14 mouse cellular contexts compared by ENCODE assay signal in the genomic region with DNA sequence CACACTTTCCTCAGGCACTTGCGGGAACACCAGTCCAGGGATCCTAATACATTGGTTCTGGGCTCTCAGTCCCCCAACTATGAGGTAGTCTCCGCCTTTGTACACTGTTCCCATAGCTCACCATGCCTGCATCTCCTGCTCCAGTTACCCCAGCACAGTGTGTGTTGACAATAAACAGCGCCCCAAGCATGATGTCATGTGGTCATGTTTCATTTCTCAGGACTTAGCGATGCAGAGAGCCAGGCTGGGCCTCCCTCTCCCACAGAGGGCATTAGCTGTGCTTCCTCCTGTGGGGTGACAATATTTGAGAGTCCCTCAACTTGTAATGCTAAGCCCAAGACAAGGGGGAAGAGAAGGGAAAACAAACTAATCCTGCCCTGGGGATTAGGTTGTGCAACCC. TPM values are rescaled to one million over a fixed set of nuclear protein-coding genes. Genes with fewer than 3 reads are reported as not detected.
A peak's percentile ranks its signal among the peaks of the same experiment; 100 is the strongest.
DNase-seq lines count a peak whose midpoint lies in the region; ATAC-seq and TF ChIP-seq lines count a peak whose summit lies in the region.
"Had no signal": no experiment of that assay in that cellular context is flagged by ENCODE, and none has a peak within 500 bp of the region (broad histone marks: within the 10 kb centered on the region; RNA-seq: fewer than 3 reads in every experiment).

No protein-coding gene starts in this region.

- peaks cover 39% of the 10 kb centered on the region for H3K4me1 ChIP-seq in forebrain, embryonic 10.5 days
- H3K4me1 ChIP-seq in forebrain, embryonic 16.5 days (replicated peaks; ENCODE audit: control insufficient read depth, insufficient read depth, low read length), result no peaks in the 10 kb centered on the region
- peaks cover 10% of the 10 kb centered on the region for H3K4me1 ChIP-seq in kidney, postnatal 0 days (replicated peaks; ENCODE audit: insufficient read depth, low read length)
- peaks cover 3% of the 10 kb centered on the region; the same call in 1 of the 2 replicates for H3K4me1 ChIP-seq in embryonic facial prominence, embryonic 15.5 days
- peaks cover 41% of the 10 kb centered on the region for H3K4me1 ChIP-seq in limb, embryonic 13.5 days
- H3K4me1 ChIP-seq: liver, embryonic 15.5 days had no signal

- H3K9ac ChIP-seq in forebrain, embryonic 16.5 days (replicated peaks; ENCODE audit: low read depth, low read length), result no peak overlapping the region
- no peak overlapping the region for H3K9ac ChIP-seq in kidney, postnatal 0 days (ENCODE audit: low read depth, low read length)
- H3K9ac ChIP-seq in embryonic facial prominence, embryonic 15.5 days, result no peak overlapping the region
- no peak overlapping the region for H3K9ac ChIP-seq in limb, embryonic 13.5 days
- H3K9ac ChIP-seq: liver, embryonic 15.5 days; stomach, embryonic 15.5 days had no signal

- H3K4me3 ChIP-seq in forebrain, embryonic 10.5 days, result no peak overlapping the region
- no peak overlapping the region for H3K4me3 ChIP-seq in forebrain, embryonic 16.5 days (replicated peaks; ENCODE audit: low read length)
- H3K4me3 ChIP-seq in kidney, postnatal 0 days (replicated peaks; ENCODE audit: low read depth, low read length), result no peak overlapping the region
- H3K4me3 ChIP-seq in embryonic facial prominence, embryonic 15.5 days (replicated peaks), result no peak overlapping the region
- no peak overlapping the region for H3K4me3 ChIP-seq in limb, embryonic 13.5 days
- H3K4me3 ChIP-seq: liver, embryonic 15.5 days; stomach, embryonic 15.5 days had no signal

- H3K27ac ChIP-seq in forebrain, embryonic 10.5 days, result peak overlapping the region; percentile 51; the same call in 1 of the 2 replicates
- H3K27ac ChIP-seq in forebrain, embryonic 16.5 days (ENCODE audit: low read length), result no peak overlapping the region
- peak overlapping the region; percentile 77 for H3K27ac ChIP-seq in kidney, postnatal 0 days
- H3K27ac ChIP-seq in embryonic facial prominence, embryonic 15.5 days (replicated peaks), result no peak overlapping the region; the same call in 1 of the 2 replicates
- H3K27ac ChIP-seq in limb, embryonic 13.5 days, result peak overlapping the region; percentile 33; the same call in 1 of the 2 replicates
- H3K27ac ChIP-seq: liver, embryonic 15.5 days; stomach, embryonic 15.5 days had no signal

- no peak for DNase-seq in forebrain, embryonic 10.5 days (ENCODE audit: extremely low spot score, low spot score)
- no peak for DNase-seq in kidney, postnatal 0 days (ENCODE audit: low spot score)
- no peak for DNase-seq in kidney, adult 18-20 months
- DNase-seq in frontal cortex, postnatal 25 days (ENCODE audit: low spot score in 2 of 2), result no peak
- DNase-seq in frontal cortex, adult 2 months (ENCODE audit: extremely low spot score in 1 of 2, low spot score in 1 of 2), result no peak
- DNase-seq: cerebellum, postnatal 14 days; lung, postnatal 4 days; right cerebral cortex, postnatal 14 days; thymus, postnatal 25 days had no signal

- TF ChIP-seq CTCF in kidney, postnatal 0 days (IDR thresholded peaks at IDR 0.05; ENCODE audit: low read depth), result no peak

- ATAC-seq in forebrain, embryonic 16.5 days, result no peak
- peak; percentile 34; the same call in 1 of the 2 replicates for ATAC-seq in kidney, postnatal 0 days (replicated peaks; ENCODE audit: low FRiP score, low read depth)
- ATAC-seq in embryonic facial prominence, embryonic 15.5 days (ENCODE audit: insufficient number of reproducible peaks, low FRiP score, low TSS enrichment, low read depth), result peak; percentile 53
- no peak for ATAC-seq in limb, embryonic 13.5 days (ENCODE audit: low FRiP score, low read depth)

- H3K36me3 ChIP-seq in forebrain, embryonic 10.5 days (replicated peaks), result no peaks in the 10 kb centered on the region
- no peaks in the 10 kb centered on the region for H3K36me3 ChIP-seq in forebrain, embryonic 16.5 days (ENCODE audit: control insufficient read depth, insufficient read depth)
- no peaks in the 10 kb centered on the region for H3K36me3 ChIP-seq in kidney, postnatal 0 days (ENCODE audit: insufficient read depth, low read length)
- H3K36me3 ChIP-seq in embryonic facial prominence, embryonic 15.5 days, result no peaks in the 10 kb centered on the region
- H3K36me3 ChIP-seq in limb, embryonic 13.5 days, result no peaks in the 10 kb centered on the region
- H3K36me3 ChIP-seq: liver, embryonic 15.5 days; stomach, embryonic 15.5 days had no signal

- WGBS in forebrain, embryonic 10.5 days, result 80% methylated on average over 4 of the region's 4 CpGs
- WGBS in forebrain, embryonic 16.5 days, result 67% methylated on average over 4 of the region's 4 CpGs
- 66% methylated on average over 4 of the region's 4 CpGs for WGBS in kidney, postnatal 0 days
- 70% methylated on average over 4 of the region's 4 CpGs for WGBS in embryonic facial prominence, embryonic 15.5 days
- WGBS in limb, embryonic 13.5 days, result 61% methylated on average over 4 of the region's 4 CpGs

- H3K4me2 ChIP-seq in forebrain, embryonic 16.5 days (ENCODE audit: low read length), result no peak overlapping the region
- no peak overlapping the region for H3K4me2 ChIP-seq in kidney, postnatal 0 days (ENCODE audit: low read length)
- no peak overlapping the region for H3K4me2 ChIP-seq in embryonic facial prominence, embryonic 15.5 days (replicated peaks)
- H3K4me2 ChIP-seq in limb, embryonic 13.5 days (replicated peaks), result no peak overlapping the region
- H3K4me2 ChIP-seq: liver, embryonic 15.5 days; stomach, embryonic 15.5 days had no signal

- H3K27me3 ChIP-seq in forebrain, embryonic 10.5 days (ENCODE audit: poor library complexity, severe bottlenecking), result no peaks in the 10 kb centered on the region
- H3K27me3 ChIP-seq in forebrain, embryonic 16.5 days (replicated peaks; ENCODE audit: control insufficient read depth, insufficient read depth, low read length), result no peaks in the 10 kb centered on the region
- no peaks in the 10 kb centered on the region for H3K27me3 ChIP-seq in kidney, postnatal 0 days (ENCODE audit: insufficient read depth, low read length)
- no peaks in the 10 kb centered on the region for H3K27me3 ChIP-seq in embryonic facial prominence, embryonic 15.5 days
- H3K27me3 ChIP-seq in limb, embryonic 13.5 days, result no peaks in the 10 kb centered on the region
- H3K27me3 ChIP-seq: liver, embryonic 15.5 days; stomach, embryonic 15.5 days had no signal

- H3K9me3 ChIP-seq in forebrain, embryonic 10.5 days, result no peaks in the 10 kb centered on the region
- no peaks in the 10 kb centered on the region for H3K9me3 ChIP-seq in forebrain, embryonic 16.5 days (ENCODE audit: control insufficient read depth, low read length)
- H3K9me3 ChIP-seq in kidney, postnatal 0 days (replicated peaks; ENCODE audit: low read length), result no peaks in the 10 kb centered on the region
- no peaks in the 10 kb centered on the region for H3K9me3 ChIP-seq in embryonic facial prominence, embryonic 15.5 days (replicated peaks)
- H3K9me3 ChIP-seq in limb, embryonic 13.5 days, result 0 out of 2 replicates have a peak, but pooled peaks cover 3% of the 10 kb centered on the region
- H3K9me3 ChIP-seq: liver, embryonic 15.5 days; stomach, embryonic 15.5 days had no signal

RNA-seq across cellular contexts. Expression of a gene that starts 1.2 kb away (rescaled TPM):
- 1.0 and 1.5 TPM in 2 replicates for polyA plus RNA-seq in forebrain, embryonic 10.5 days (2016; fragmentation: Nextera tagmentation; extraction: Ambion mirVana)
- polyA plus RNA-seq in forebrain, embryonic 16.5 days (2015; fragmentation: Nextera tagmentation; extraction: Ambion mirVana), result 0.81 and 0.95 TPM in 2 replicates
- polyA plus RNA-seq in kidney, postnatal 0 days (2015; fragmentation: Nextera tagmentation; extraction: Ambion mirVana), result 16.8 and 18.0 TPM in 2 replicates
- 16.5 and 27.5 TPM in 2 replicates for polyA plus RNA-seq in embryonic facial prominence, embryonic 15.5 days (2015; fragmentation: Nextera tagmentation; extraction: Ambion mirVana)
- polyA plus RNA-seq in limb, embryonic 13.5 days (2015; fragmentation: Nextera tagmentation; extraction: Ambion mirVana), result 3.1 and 3.2 TPM in 2 replicates
- polyA plus RNA-seq in frontal cortex, adult 2 months (2012; rRNA removed), result 0.08 and 0.21 TPM in 2 replicates
- polyA plus RNA-seq: liver, embryonic 15.5 days had no signal

Comparison
In these comparisons a context has a peak if more than half of its experiments do, and no peak if none do; other contexts are left out.
1. H3K27ac ChIP-seq: peak in forebrain, embryonic 10.5 days (single experiment), kidney, postnatal 0 days (single experiment) and limb, embryonic 13.5 days (single experiment); none in forebrain, embryonic 16.5 days (single experiment) and embryonic facial prominence, embryonic 15.5 days (single experiment).
2. ATAC-seq: peak in kidney, postnatal 0 days (single experiment) and embryonic facial prominence, embryonic 15.5 days (single experiment); none in forebrain, embryonic 16.5 days (single experiment) and limb, embryonic 13.5 days (single experiment).